Mouse (Mus musculus): ENCODE results near the gene Faap24.

The Faap24 gene

DNA sequence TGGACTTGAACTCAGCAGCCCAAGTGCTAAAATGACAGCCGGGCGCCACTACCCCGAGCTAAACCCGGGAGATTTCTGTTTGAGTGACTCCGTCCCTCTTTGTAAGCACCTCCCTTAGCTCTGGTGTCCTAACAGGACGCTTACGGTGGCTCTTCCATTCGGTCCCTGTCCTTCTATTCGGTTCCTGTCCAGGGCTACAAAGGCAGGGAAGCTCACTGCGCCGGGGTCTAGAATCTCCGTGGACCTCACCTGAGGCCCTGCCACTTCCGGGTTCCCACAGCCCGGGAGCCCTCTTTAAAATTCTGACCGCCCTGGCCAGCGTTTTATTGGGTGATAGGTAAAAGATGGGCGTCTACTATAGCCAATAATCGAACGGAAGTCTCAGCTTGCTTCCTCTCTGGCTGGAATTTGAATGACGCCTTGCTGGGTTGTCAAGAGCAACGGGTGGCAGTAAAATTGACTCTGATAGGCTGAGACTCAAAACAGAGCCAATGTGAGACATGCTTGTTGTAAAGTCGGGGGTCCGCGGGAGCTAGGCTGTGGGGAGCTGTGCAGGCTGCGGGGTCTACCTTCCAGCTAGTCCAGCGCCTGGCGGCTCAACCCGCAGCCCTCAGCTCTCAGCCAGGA, at the start of gene Faap24, which contains the start of gene Cep89:
Gene Faap24, minus strand, starts transcription at position 295 of the 627 bp plus-strand sequence.
Gene Cep89, plus strand, starts transcription at position 494 of the 627 bp plus-strand sequence.
- DNase-seq, result peak; percentile 96

- no peak for DNase-seq
These were observed 38.6 kb upstream of the Faap24 start for GRCm38 (mm10) chr7:35435266-35435665.

- DNase-seq, result no peak
These were observed 31.5 kb upstream of the Faap24 start for GRCm38 (mm10) chr7:35428146-35428545.

DNA sequence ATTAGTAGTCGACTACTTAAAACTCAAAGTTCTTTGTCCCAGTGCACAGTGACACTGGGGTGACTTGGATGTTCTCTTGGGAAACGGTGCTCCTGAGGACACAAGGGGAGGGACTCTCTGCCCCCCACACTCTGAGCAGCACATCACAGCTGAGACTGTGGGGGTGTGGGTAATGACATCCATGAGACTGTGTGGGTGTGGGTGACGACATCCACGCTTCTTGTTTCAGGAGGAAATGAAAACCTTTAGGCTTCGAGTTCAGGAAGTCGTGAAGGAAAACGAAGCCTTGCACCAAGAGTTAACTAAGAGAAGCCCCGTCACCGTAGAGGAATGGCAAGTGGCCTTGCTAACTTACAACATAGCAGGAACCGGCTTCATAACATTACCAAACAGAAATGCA, 26.4 kb upstream of the Faap24 start:
- no peak for DNase-seq

- no peak for DNase-seq
These were observed 20.0 kb upstream of the Faap24 start for GRCm38 (mm10) chr7:35416654-35416948.

- DNase-seq, result no peak
These were observed 19.4 kb upstream of the Faap24 start for GRCm38 (mm10) chr7:35415801-35416653.

DNA sequence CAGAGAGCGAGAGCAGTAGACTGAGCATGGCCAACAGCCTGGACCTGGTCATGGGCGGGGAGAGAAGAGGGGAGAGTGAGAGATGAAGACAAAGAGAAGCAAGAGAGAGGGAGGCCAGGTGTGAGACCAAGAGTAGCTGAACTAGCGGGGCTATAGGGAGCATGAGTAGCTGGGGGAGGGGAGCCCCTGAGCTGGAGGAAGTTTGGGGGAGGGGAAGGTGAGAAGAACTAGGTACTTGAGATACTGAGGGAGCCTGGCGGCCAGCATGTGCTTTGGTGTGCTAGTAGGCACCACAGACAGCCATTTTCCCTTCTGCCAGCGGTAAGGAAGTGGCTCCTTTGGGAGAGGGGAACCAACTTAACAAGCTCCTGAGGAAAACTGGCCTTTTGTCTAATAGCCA, 18.6 kb upstream of the Faap24 start:
- DNase-seq, result peak; percentile 7

- DNase-seq, result no peak
These were observed 4.5 kb upstream of the Faap24 start for GRCm38 (mm10) chr7:35401169-35401568.

- peak; percentile 30 for DNase-seq
These were observed 741 bp downstream of the Faap24 start for GRCm38 (mm10) chr7:35395734-35396456.

GRCm38 (mm10) chr7:35392935-35393334, 3.7 kb downstream of the Faap24 start:
- peak; percentile 34 for DNase-seq

- DNase-seq, result no peak
These were observed 7.9 kb downstream of the Faap24 start for GRCm38 (mm10) chr7:35388694-35389093.

DNA sequence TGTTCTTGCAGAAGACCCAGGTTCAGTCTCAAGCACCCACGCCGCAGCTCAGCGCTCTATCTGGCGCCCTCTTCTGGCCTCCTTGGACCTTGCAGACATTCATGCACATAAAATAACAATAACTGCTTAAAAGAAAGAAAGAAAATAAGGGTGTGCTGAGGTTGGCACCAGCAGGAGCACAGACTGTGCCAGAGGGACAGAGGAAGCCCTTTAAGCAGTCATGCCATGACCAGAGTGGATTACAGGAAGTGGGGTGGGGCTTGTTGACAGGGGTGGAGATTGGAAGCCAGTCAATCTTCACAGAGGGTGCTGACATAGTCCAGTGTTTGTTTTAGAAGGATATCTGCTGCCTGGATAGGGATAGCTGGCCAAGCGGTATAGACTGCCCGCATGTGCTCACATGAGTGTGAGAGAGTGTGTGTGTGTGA, 10.1 kb downstream of the Faap24 start:
- DNase-seq, result no peak

GRCm38 (mm10) chr7:35382706-35383353, 13.8 kb downstream of the Faap24 start:
- no peak for DNase-seq

- no peak for DNase-seq
These were observed 14.8 kb downstream of the Faap24 start for GRCm38 (mm10) chr7:35381861-35382260.

- DNase-seq, result no peak
These were observed 16.3 kb downstream of the Faap24 start for GRCm38 (mm10) chr7:35380351-35380750.

- no peak for DNase-seq
These were observed 17.0 kb downstream of the Faap24 start for GRCm38 (mm10) chr7:35379492-35380119.

DNA sequence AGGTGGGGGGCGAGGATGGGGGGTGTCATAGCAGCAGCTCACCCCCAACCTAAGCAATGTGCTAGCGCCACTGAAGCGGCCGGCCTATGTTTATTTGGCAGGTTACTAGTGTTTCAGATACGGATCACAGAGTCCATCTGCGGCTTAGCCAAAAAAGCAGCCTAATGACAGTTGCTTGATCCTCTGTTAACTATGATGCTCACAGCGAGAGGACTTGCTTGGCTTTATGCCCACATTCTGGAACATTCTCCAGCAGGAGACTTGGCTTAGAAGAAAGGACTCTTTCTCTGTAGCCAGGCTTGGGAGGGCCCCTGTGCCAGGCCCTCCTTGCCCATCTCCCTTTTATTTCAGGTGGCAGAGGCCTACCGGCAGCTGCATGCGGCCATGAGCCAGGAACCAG, 20.0 kb downstream of the Faap24 start:
- DNase-seq, result no peak

DNA sequence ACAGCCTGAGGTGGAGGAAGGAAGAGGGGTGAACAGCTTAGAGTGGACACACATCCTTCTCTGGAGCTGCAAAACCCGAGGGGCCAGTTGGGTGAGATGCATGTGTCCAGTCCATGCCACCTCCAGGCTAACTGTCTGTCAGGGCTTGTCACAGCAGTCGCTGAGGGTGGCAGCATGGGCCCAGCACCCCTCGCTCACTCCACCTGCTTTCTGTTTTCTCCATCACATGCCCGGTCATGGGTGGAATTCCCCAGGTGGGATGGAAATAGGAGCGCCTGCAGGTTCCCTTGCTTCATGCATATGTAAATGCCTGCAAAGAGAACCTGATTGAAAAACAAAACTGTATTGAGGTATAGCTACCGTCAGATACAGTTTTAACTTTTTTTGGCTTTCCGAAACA, 22.4 kb downstream of the Faap24 start:
- no peak for DNase-seq

DNA sequence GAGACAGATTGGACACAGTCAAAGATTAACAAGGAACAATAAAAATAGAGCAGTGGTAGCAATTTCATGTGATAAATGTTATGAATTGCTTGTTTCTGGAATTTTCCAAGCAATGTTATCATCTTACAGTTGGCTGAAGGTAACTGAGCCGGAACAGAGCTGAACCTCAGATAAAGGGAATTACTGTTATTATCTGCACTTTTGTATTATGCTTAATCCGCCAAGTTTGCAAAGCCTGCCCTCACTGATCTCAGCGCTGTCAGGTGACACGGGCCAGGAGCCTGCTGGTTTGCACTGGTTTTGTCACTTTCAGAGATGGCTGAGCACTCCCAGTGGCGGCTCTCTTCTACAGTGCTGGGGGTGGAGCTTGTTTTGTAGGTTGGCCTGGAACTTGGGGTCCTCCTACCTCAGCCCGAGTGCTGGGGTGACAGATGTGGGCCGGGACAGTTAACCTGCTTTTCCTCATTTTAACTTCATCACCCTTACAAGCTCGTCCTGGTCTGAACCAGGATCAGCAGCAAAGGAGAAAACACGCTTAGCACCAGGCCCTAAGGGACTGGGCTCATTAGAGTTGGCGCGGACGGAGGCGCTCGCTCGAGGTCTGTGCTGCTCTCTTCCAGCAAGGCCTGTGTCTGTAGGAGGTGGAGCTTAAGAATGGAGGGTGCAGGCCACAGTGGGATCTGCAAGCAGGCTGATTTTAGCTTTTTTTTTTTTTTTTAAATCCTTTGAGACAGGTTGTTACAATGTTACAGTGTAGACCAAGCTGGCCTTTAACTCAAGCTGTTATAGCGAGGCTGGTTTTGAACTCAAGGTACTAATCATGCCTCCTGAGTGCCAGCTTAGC, 23.3 kb downstream of the Faap24 start:
- DNase-seq, result no peak

DNA sequence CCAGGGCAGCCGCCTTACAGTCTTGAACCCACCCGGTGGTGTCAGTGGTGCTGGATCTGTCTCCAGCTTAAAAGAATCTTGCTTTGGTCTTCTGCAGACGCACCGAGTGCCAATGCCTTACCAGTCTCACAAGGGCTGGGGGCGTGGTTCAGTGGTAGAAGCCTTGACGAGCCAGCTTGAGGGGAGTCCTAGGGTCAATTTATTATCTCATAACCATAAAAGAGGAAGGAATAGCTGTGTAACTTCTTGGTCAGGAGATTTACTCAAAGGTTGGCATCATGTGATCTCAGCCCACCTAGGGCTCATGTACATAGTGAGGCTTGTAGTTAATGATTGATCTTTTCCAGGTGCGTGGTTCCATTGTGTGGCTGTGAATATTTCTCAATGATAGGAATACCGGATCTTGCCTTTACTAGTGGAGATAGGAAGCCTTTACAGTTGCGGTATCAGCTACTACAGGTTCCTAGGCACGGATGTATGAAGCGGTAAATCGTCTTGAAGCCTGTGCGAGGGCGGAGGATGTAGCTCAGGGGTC, 24.1 kb downstream of the Faap24 start:
- DNase-seq, result no peak

DNA sequence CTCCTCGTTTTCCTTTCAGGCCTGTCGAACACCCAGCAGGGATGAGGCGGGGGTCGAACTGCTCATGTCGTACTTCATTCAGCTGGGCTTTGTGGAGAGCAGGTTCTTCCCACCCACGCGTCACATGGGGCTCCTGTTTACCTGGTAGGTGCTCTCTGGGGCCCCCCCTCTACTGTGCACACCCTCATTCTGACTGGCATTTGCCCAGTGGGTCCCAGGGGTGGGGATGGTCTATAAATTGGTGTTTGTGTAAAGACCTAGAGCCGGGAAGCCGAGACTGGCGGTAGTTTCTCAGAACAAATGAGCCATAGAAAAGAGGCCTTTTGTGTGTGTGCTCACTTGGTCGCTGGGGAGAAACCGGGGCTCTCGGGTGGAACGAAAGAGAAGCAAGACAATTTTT, 25.5 kb downstream of the Faap24 start:
- DNase-seq, result peak; percentile 40
